Mouse (Mus musculus): ENCODE data around the gene Plcg1.

DNA sequence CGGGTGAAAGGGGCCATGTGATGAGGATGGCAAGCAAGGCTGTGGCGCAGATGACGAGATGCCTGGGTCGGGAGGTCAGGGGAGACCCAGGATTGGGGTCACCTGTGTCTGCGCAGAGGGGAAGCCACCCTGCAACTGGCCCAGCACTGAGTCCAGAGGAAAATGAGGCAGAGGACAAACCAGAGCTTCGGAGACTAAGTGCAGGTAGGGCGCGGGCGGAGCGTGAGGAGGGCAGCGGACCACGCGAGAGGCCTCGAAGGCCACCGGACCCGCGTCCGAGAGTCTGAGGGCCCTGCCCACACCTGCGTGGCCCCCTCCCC, 343 bp upstream of the Plcg1 start:
- TF ChIP-seq CTCF (IDR thresholded peaks at IDR 0.05; ENCODE audit: low read depth): no peak
- no peak for TF ChIP-seq EP300 (IDR thresholded peaks at IDR 0.05; ENCODE audit: low read depth)

All from heart, postnatal 0 days (tissue).